Mouse (Mus musculus): ENCODE measurements around the gene Atcay. TPM values are rescaled to one million over a fixed set of nuclear protein-coding genes. Genes with fewer than 3 reads are reported as not detected.
"Not testable (repeated sequence)": the region's sequence is repeated elsewhere in the genome, so short reads cannot be mapped to it uniquely, and the experiment has no call there.

The Atcay gene
- total and polyA plus RNA-seq, 3 experiments, result 0.06 to 0.08 TPM; not detected in 1

GRCm38 (mm10) chr10:81173132-81173531, 57.5 kb downstream of the Atcay start:
- DNase-seq (ENCODE audit: extremely low read depth), result no peak
- Histone ChIP-seq H3K4me2 (ENCODE audit: insufficient read depth, low read depth, poor library complexity, severe bottlenecking) (no peak overlapping the region), H3K9me3 (replicated peaks; ENCODE audit: low read length) (no peaks in the 10 kb centered on the region), H3K27ac (ENCODE audit: insufficient read depth, low read depth) (no peak overlapping the region), H3K4me1 (ENCODE audit: control insufficient read depth in 1 of 2, insufficient read depth in 2 of 2) (peaks cover 5 to 23% of the 10 kb centered on the region in 2 experiments; a peak in 3 of 4 replicates), H3K36me3 (replicated peaks in 1 of 2; ENCODE audit: control insufficient read depth in 1 of 2, insufficient read depth in 1 of 2, low read length in 1 of 2) (peaks cover 8 to 11% of the 10 kb centered on the region in 2 experiments), H3K27me3 (replicated peaks) (no peaks in the 10 kb centered on the region), H3K4me3 (replicated peaks in 1 of 3; ENCODE audit: low read depth in 2 of 3, low read length in 2 of 3, poor library complexity in 1 of 3) (no peak overlapping the region), H3K79me2 (replicated peaks; ENCODE audit: control insufficient read depth, extremely low read depth, insufficient read depth, poor library complexity, severe bottlenecking) (peaks cover 16% of the 10 kb centered on the region), H3K9ac (ENCODE audit: insufficient read depth, low read depth) (peak overlapping the region; percentile 34)
- in situ Hi-C loops (cut with MboI; ENCODE audit: low pct_ligation_motif_present, low pct_unique_long_range_greater_than_20kb, low sequenced_read_pairs), result loop anchor here (5.0 to 10.0 kb wide), 2 partner anchors 98 to 176 kb away; partner anchors contain the start of gene Thop1
- dilution Hi-C loops (cut with MboI; ENCODE audit: extremely low pct_ligation_motif_present, extremely low pct_unique_long_range_greater_than_20kb, low sequenced_read_pairs), result no loop called here
- TF ChIP-seq CTCF (conservative IDR thresholded peaks at IDR 0.05 in 1 of 2, IDR thresholded peaks at IDR 0.05 in 1 of 2; ENCODE audit: low read depth in 2 of 2, low read length in 2 of 2) (peak in 1 of 2 experiments; percentile 45; a peak in 2 of 4 replicates), NRF1 (IDR thresholded peaks at IDR 0.05; ENCODE audit: low read depth, low read length) (peak; percentile 87), BHLHE40 (IDR thresholded peaks at IDR 0.05; ENCODE audit: low read depth, low read length) (peak; percentile 78), POLR2AphosphoS2 (IDR thresholded peaks at IDR 0.05; ENCODE audit: low read depth, low read length) (no peak), ZNF384 (IDR thresholded peaks at IDR 0.05; ENCODE audit: low read depth, low read length) (no peak), POLR2A (IDR thresholded peaks at IDR 0.05; ENCODE audit: low read depth, low read length) (peak; percentile 30; the same call in 1 of the 2 replicates), NELFE (IDR thresholded peaks at IDR 0.05; ENCODE audit: low read depth, low read length) (0 out of 2 replicates have a peak, but pooled peaks have one; percentile 16), ELF1 (IDR thresholded peaks at IDR 0.05; ENCODE audit: low read depth, low read length) (no peak)

- peak overlapping the region; percentile 14 to 40 (median 20) for H3K4me3 ChIP-seq (replicated peaks in 1 of 3; ENCODE audit: low read depth in 2 of 3, low read length in 2 of 3, poor library complexity in 1 of 3)
- H3K79me2 ChIP-seq (replicated peaks; ENCODE audit: control insufficient read depth, extremely low read depth, insufficient read depth, poor library complexity, severe bottlenecking), result peaks cover 26% of the 10 kb centered on the region
- H3K4me1 ChIP-seq (ENCODE audit: control insufficient read depth in 1 of 2, insufficient read depth in 2 of 2), result peaks cover 16 to 35% of the 10 kb centered on the region in 2 experiments
- dilution Hi-C loops (cut with MboI; ENCODE audit: extremely low pct_ligation_motif_present, extremely low pct_unique_long_range_greater_than_20kb, low sequenced_read_pairs); DNase-seq (ENCODE audit: extremely low read depth); H3K9me3 ChIP-seq (replicated peaks; ENCODE audit: low read length); H3K27me3 ChIP-seq (replicated peaks); H3K9ac ChIP-seq (ENCODE audit: insufficient read depth, low read depth): not testable (repeated sequence)
- peaks cover 0 to 16% of the 10 kb centered on the region in 2 experiments for H3K36me3 ChIP-seq (replicated peaks in 1 of 2; ENCODE audit: control insufficient read depth in 1 of 2, insufficient read depth in 1 of 2, low read length in 1 of 2)
- peak; percentile 27; the same call in 1 of the 2 replicates for TF ChIP-seq ELF1 (IDR thresholded peaks at IDR 0.05; ENCODE audit: low read depth, low read length)
- in situ Hi-C loops (cut with MboI; ENCODE audit: low pct_ligation_motif_present, low pct_unique_long_range_greater_than_20kb, low sequenced_read_pairs), result loop anchor here (10.0 kb wide), 1 partner anchor 245 kb away; no protein-coding TSS in a partner anchor
- H3K27ac ChIP-seq (ENCODE audit: insufficient read depth, low read depth), result peak overlapping the region; percentile 88; the same call in 1 of the 2 replicates
- H3K4me2 ChIP-seq (ENCODE audit: insufficient read depth, low read depth, poor library complexity, severe bottlenecking), result peak overlapping the region; percentile 65
Measured at GRCm38 (mm10) chr10:81169411-81169900, 61.2 kb downstream of the Atcay start.

- H3K4me3 ChIP-seq (replicated peaks in 1 of 3; ENCODE audit: low read depth in 2 of 3, low read length in 2 of 3, poor library complexity in 1 of 3), result peak overlapping the region; percentile 65 to 86 (median 80)
- DNase-seq (ENCODE audit: extremely low read depth), result peak; percentile 91
- H3K4me2 ChIP-seq (ENCODE audit: insufficient read depth, low read depth, poor library complexity, severe bottlenecking), result peak overlapping the region; percentile 84
- peaks cover 33% of the 10 kb centered on the region for H3K79me2 ChIP-seq (replicated peaks; ENCODE audit: control insufficient read depth, extremely low read depth, insufficient read depth, poor library complexity, severe bottlenecking)
- H3K36me3 ChIP-seq (replicated peaks in 1 of 2; ENCODE audit: control insufficient read depth in 1 of 2, insufficient read depth in 1 of 2, low read length in 1 of 2), result peaks cover 4 to 23% of the 10 kb centered on the region in 2 experiments
- H3K4me1 ChIP-seq (ENCODE audit: control insufficient read depth in 1 of 2, insufficient read depth in 2 of 2), result peaks cover 16 to 41% of the 10 kb centered on the region in 2 experiments
- dilution Hi-C loops (cut with MboI; ENCODE audit: extremely low pct_ligation_motif_present, extremely low pct_unique_long_range_greater_than_20kb, low sequenced_read_pairs), result no loop called here
- peak overlapping the region; percentile 55 for H3K9ac ChIP-seq (ENCODE audit: insufficient read depth, low read depth)
- H3K27ac ChIP-seq (ENCODE audit: insufficient read depth, low read depth), result peak overlapping the region; percentile 88
- no peaks in the 10 kb centered on the region for H3K27me3 ChIP-seq (replicated peaks)
- H3K9me3 ChIP-seq (replicated peaks; ENCODE audit: low read length), result no peaks in the 10 kb centered on the region
- in situ Hi-C loops (cut with MboI; ENCODE audit: low pct_ligation_motif_present, low pct_unique_long_range_greater_than_20kb, low sequenced_read_pairs), result loop anchor here (10.0 kb wide), 1 partner anchor 244 kb away; no protein-coding TSS in a partner anchor
- TF ChIP-seq ZKSCAN1 (IDR thresholded peaks at IDR 0.05; ENCODE audit: borderline replicate concordance, low read depth, low read length) (no peak), MAZ (IDR thresholded peaks at IDR 0.05; ENCODE audit: low read depth, low read length) (peak; percentile 79; the same call in 1 of the 2 replicates), MYC (IDR thresholded peaks at IDR 0.05; ENCODE audit: low read depth, low read length) (peak; percentile 88), ETS1 (conservative IDR thresholded peaks at IDR 0.05; ENCODE audit: low read depth, low read length) (peak; percentile 17; the same call in 1 of the 2 replicates), RCOR1 (conservative IDR thresholded peaks at IDR 0.05; ENCODE audit: low read depth, low read length) (no peak), POLR2A (IDR thresholded peaks at IDR 0.05; ENCODE audit: low read depth, low read length) (peak; percentile 71), TBP (conservative IDR thresholded peaks at IDR 0.05; ENCODE audit: low read depth, low read length) (no peak; the same call in 1 of the 2 replicates), ELF1 (IDR thresholded peaks at IDR 0.05; ENCODE audit: low read depth, low read length) (peak; percentile 66; the same call in 1 of the 2 replicates), GABPA (IDR thresholded peaks at IDR 0.05; ENCODE audit: insufficient replicate concordance, low read depth, low read length) (no peak), MXI1 (IDR thresholded peaks at IDR 0.05; ENCODE audit: low read depth, low read length) (peak; percentile 93), TCF12 (IDR thresholded peaks at IDR 0.05; ENCODE audit: low read depth, low read length) (peak; percentile 43; the same call in 1 of the 2 replicates), ZNF384 (IDR thresholded peaks at IDR 0.05; ENCODE audit: low read depth, low read length) (no peak), SIN3A (IDR thresholded peaks at IDR 0.05; ENCODE audit: low read length) (peak; percentile 84), HCFC1 (IDR thresholded peaks at IDR 0.05; ENCODE audit: low read depth, low read length) (no peak; the same call in 1 of the 2 replicates), MAX (IDR thresholded peaks at IDR 0.05; ENCODE audit: low read length) (peak; percentile 88), NELFE (IDR thresholded peaks at IDR 0.05; ENCODE audit: low read depth, low read length) (no peak), USF1 (IDR thresholded peaks at IDR 0.05; ENCODE audit: low read depth, low read length) (peak; percentile 64)
Measured at GRCm38 (mm10) chr10:81168521-81169244, 62.0 kb downstream of the Atcay start.

All from CH12.LX (cell line).